Mouse (Mus musculus) adrenal gland, adult 8-10 months (tissue): Measurements from ENCODE around the gene Gmeb1. TPM values are rescaled to one million over a fixed set of nuclear protein-coding genes. Genes with fewer than 3 reads are reported as not detected.

Source experiments
- DNase-seq: peaks from one replicate; pipeline ENCODE4 v3.0.0; 2022
- total RNA-seq, 4 experiments: library from RNA; stranded (reverse); gene quantifications; 2 replicates each; pipeline ENCODE4 v1.2.4; 2022

Gene Gmeb1
- total RNA-seq, 4 experiments from 2014 or later, result 16.3 to 24.8 (median 19.3) TPM

GRCm38 (mm10) chr4:132216602-132217001 is 44.8 kb downstream of the Gmeb1 start:
- DNase-seq, result no peak

GRCm38 (mm10) chr4:132214847-132215246 is 46.6 kb downstream of the Gmeb1 start:
- DNase-seq, result no peak

- peak; percentile 93 for DNase-seq
Measured at GRCm38 (mm10) chr4:132211953-132212734, 49.3 kb downstream of the Gmeb1 start, which contains the start of gene Ythdf2. TSS of gene Ythdf2 (minus strand) at chr4:132212303.

- DNase-seq, result peak; percentile 19
Measured at GRCm38 (mm10) chr4:132211091-132211942, 50.1 kb downstream of the Gmeb1 start.

GRCm38 (mm10) chr4:132210325-132210724 is 51.1 kb downstream of the Gmeb1 start:
- DNase-seq, result no peak

GRCm38 (mm10) chr4:132209299-132209698 is 52.1 kb downstream of the Gmeb1 start:
- no peak for DNase-seq

GRCm38 (mm10) chr4:132207280-132207679 is 54.1 kb downstream of the Gmeb1 start:
- no peak for DNase-seq

GRCm38 (mm10) chr4:132198771-132199170 is 62.6 kb downstream of the Gmeb1 start:
- DNase-seq, result no peak

GRCm38 (mm10) chr4:132198285-132198712 is 63.1 kb downstream of the Gmeb1 start:
- no peak for DNase-seq

GRCm38 (mm10) chr4:132194975-132195374 is 66.4 kb downstream of the Gmeb1 start:
- no peak for DNase-seq

GRCm38 (mm10) chr4:132194373-132194772 is 67.0 kb downstream of the Gmeb1 start:
- DNase-seq, result no peak

- no peak for DNase-seq
Measured at GRCm38 (mm10) chr4:132187826-132188401, 73.5 kb downstream of the Gmeb1 start.

- DNase-seq, result no peak
Measured at GRCm38 (mm10) chr4:132183162-132183561, 78.2 kb downstream of the Gmeb1 start.

- no peak for DNase-seq
Measured at GRCm38 (mm10) chr4:132181721-132182658, 79.4 kb downstream of the Gmeb1 start.

- DNase-seq, result no peak
Measured at GRCm38 (mm10) chr4:132180710-132181109, 80.7 kb downstream of the Gmeb1 start.

- DNase-seq, result no peak
Measured at GRCm38 (mm10) chr4:132178630-132179059, 82.8 kb downstream of the Gmeb1 start.

GRCm38 (mm10) chr4:132176474-132176873 is 84.9 kb downstream of the Gmeb1 start:
- no peak for DNase-seq
